Mouse (Mus musculus) midbrain, embryonic 12.5 days (tissue): ENCODE data around the gene Hdac1. TPM values are rescaled to one million over a fixed set of nuclear protein-coding genes. Genes with fewer than 3 reads are reported as not detected.
A peak's percentile ranks its signal among the peaks of the same experiment; 100 is the strongest.

Source experiments
- ATAC-seq: fragments of 200-750 bp; cut with Nextera tagmentation; 2 replicates; pipeline ENCODE4 v1.8.0; 2017; ENCODE audit warnings: low read depth, moderate TSS enrichment, moderate library complexity; ENCODE audit not compliant: low FRiP score
- H3K27ac ChIP-seq: fragments of 300-500 bp; sonication (generic); replicated peaks from 2 replicates; pipeline ENCODE4 v1.5.1; 2016; ENCODE audit warnings: mild to moderate bottlenecking
- H3K27me3 ChIP-seq: fragments of 300-500 bp; sonication (generic); 2 replicates; pipeline ENCODE4 v1.6.1; 2016; ENCODE audit warnings: mild to moderate bottlenecking
- H3K36me3 ChIP-seq: fragments of 300-500 bp; sonication (generic); 2 replicates; pipeline ENCODE4 v1.6.1; 2016
- H3K4me1 ChIP-seq: fragments of 300-500 bp; sonication (generic); 2 replicates; pipeline ENCODE4 v1.6.1; 2016
- H3K4me2 ChIP-seq: fragments of 300-500 bp; sonication (generic); replicated peaks from 2 replicates; pipeline ENCODE4 v1.6.1; 2016; ENCODE audit warnings: mild to moderate bottlenecking, moderate library complexity
- H3K4me3 ChIP-seq: fragments of 300-500 bp; sonication (generic); 2 replicates; pipeline ENCODE4 v1.5.1; 2016; ENCODE audit warnings: mild to moderate bottlenecking
- H3K9ac ChIP-seq: fragments of 300-500 bp; sonication (generic); replicated peaks from 2 replicates; pipeline ENCODE4 v1.6.1; 2016; ENCODE audit warnings: mild to moderate bottlenecking, moderate library complexity
- H3K9me3 ChIP-seq: fragments of 300-500 bp; sonication (generic); 2 replicates; pipeline ENCODE4 v1.6.1; 2016; ENCODE audit warnings: mild to moderate bottlenecking
- WGBS: fragments of 180-500 bp; shearing (Covaris S2); methylation state at CpG from one replicate; pipeline ENCODE4 v1.1.7; 2016; 5-methylcytosine and 5-hydroxymethylcytosine counted together
- polyA plus RNA-seq: library from polyadenylated mRNA; unstranded; fragments of >200 nt; fragmentation: Nextera tagmentation; extraction: Ambion mirVana; gene quantifications from 2 replicates; pipeline ENCODE4 v1.2.1, GENCODE M21; 2016

The Hdac1 gene
- polyA plus RNA-seq, 1 experiment from 2014 or later, result 188 TPM

GRCm38 (mm10) chr4:129508237-129508515 is 34.3 kb downstream of the Hdac1 start:
- H3K9ac ChIP-seq, result no peak overlapping the region
- 77% methylated on average over 3 of the region's 3 CpGs for WGBS
- no peaks in the 10 kb centered on the region for H3K9me3 ChIP-seq

GRCm38 (mm10) chr4:129507434-129508236 is 34.9 kb downstream of the Hdac1 start:
- Histone ChIP-seq H3K36me3 (no peaks in the 10 kb centered on the region), H3K4me2 (no peak overlapping the region), H3K4me1 (peaks cover 34% of the 10 kb centered on the region), H3K9ac (no peak overlapping the region), H3K9me3 (no peaks in the 10 kb centered on the region), H3K4me3 (no peak overlapping the region), H3K27ac (no peak overlapping the region), H3K27me3 (no peaks in the 10 kb centered on the region)
- 72% methylated on average over 9 of the region's 10 CpGs for WGBS
- no peak for ATAC-seq

More at GRCm38 (mm10) chr4:129508237-129508515, 34.3 kb downstream of the Hdac1 start:
- H3K4me1 ChIP-seq, result peaks cover 40% of the 10 kb centered on the region
- H3K27me3 ChIP-seq, result no peaks in the 10 kb centered on the region
- ATAC-seq, result no peak
- H3K4me3 ChIP-seq, result no peak overlapping the region
- H3K36me3 ChIP-seq, result no peaks in the 10 kb centered on the region
- no peak overlapping the region for H3K27ac ChIP-seq
- no peak overlapping the region for H3K4me2 ChIP-seq

DNA sequence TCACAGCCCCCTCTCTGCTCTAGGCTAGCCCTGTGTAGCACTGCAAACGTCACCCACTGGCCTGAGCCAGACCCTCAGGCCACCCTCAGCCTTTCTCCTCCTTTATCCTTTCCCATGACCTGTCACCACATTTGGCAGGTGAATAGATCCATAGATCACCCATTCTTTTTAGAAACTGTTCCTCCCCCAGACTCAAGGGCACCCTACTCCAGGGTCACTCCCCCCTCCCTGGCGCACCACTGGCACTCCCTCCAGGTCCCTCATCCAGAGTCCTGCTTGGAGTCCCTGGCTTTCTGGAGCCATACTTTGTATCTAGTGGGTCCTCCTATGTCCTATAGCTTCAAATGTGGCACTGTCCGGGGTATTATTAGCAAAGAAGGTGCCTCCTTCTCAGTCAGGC is 37.0 kb downstream of the Hdac1 start:
- no peak overlapping the region for H3K27ac ChIP-seq
- no peak for ATAC-seq
- H3K4me1 ChIP-seq, result peaks cover 17% of the 10 kb centered on the region; the same call in 1 of the 2 replicates
- H3K9me3 ChIP-seq, result no peaks in the 10 kb centered on the region
- no peak overlapping the region for H3K9ac ChIP-seq
- H3K36me3 ChIP-seq, result no peaks in the 10 kb centered on the region
- H3K4me3 ChIP-seq, result no peak overlapping the region
- H3K27me3 ChIP-seq, result no peaks in the 10 kb centered on the region
- no peak overlapping the region for H3K4me2 ChIP-seq
- 85% methylated on average over 3 of the region's 3 CpGs for WGBS

DNA sequence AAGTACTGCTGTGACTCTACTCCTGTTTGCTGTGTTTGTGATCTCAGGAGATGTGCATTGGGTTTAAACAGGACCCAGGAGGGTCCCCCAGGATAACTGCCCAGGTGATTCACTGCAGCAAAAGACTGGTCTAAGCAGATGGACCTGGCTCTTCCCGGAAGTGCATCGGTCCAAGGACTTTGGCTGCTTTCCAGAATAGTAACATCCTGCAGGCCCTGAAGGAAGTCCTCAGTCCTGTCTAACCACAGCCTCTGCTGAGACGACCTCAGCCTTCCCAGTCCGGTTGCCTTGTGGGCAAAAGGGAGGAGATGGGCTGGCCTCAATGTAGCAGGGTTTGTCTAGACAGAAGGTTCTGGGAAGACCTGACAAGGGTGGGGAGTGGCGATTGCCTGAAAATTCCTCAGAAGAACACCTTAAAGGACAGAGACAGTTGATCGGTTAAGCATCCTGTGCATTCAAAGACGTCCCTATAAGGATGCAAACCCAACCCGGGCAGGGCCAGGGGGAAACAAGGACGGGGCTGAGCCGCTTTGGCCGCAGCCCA is 39.5 kb downstream of the Hdac1 start:
- H3K4me2 ChIP-seq, result no peak overlapping the region
- no peaks in the 10 kb centered on the region for H3K9me3 ChIP-seq
- H3K27ac ChIP-seq, result no peak overlapping the region
- no peaks in the 10 kb centered on the region for H3K27me3 ChIP-seq
- no peak overlapping the region for H3K9ac ChIP-seq
- no peak overlapping the region for H3K4me3 ChIP-seq
- no peaks in the 10 kb centered on the region for H3K36me3 ChIP-seq
- H3K4me1 ChIP-seq, result 0 out of 2 replicates have a peak, but pooled peaks cover 6% of the 10 kb centered on the region
- no peak for ATAC-seq
- WGBS, result 81% methylated on average over 11 of the region's 11 CpGs

GRCm38 (mm10) chr4:129502327-129502888 is 40.1 kb downstream of the Hdac1 start:
- no peak overlapping the region for H3K9ac ChIP-seq
- WGBS, result 83% methylated on average over 9 of the region's 9 CpGs
- no peak overlapping the region for H3K4me2 ChIP-seq
- ATAC-seq, result no peak
- H3K27ac ChIP-seq, result no peak overlapping the region
- H3K9me3 ChIP-seq, result no peaks in the 10 kb centered on the region
- H3K4me3 ChIP-seq, result no peak overlapping the region
- 0 out of 2 replicates have a peak, but pooled peaks cover 6% of the 10 kb centered on the region for H3K4me1 ChIP-seq
- no peaks in the 10 kb centered on the region for H3K36me3 ChIP-seq
- H3K27me3 ChIP-seq, result no peaks in the 10 kb centered on the region

GRCm38 (mm10) chr4:129500607-129501566 is 41.6 kb downstream of the Hdac1 start:
- Histone ChIP-seq H3K36me3 (no peaks in the 10 kb centered on the region), H3K9ac (peak overlapping the region; percentile 53), H3K4me3 (peak overlapping the region; percentile 53), H3K27ac (peak overlapping the region; percentile 58), H3K27me3 (no peaks in the 10 kb centered on the region), H3K4me2 (peak overlapping the region; percentile 66), H3K4me1 (peaks cover 17% of the 10 kb centered on the region), H3K9me3 (no peaks in the 10 kb centered on the region)
- peak; percentile 90 for ATAC-seq
- 1% methylated on average over 43 of the region's 49 CpGs for whole genome bisulfite sequencing

DNA sequence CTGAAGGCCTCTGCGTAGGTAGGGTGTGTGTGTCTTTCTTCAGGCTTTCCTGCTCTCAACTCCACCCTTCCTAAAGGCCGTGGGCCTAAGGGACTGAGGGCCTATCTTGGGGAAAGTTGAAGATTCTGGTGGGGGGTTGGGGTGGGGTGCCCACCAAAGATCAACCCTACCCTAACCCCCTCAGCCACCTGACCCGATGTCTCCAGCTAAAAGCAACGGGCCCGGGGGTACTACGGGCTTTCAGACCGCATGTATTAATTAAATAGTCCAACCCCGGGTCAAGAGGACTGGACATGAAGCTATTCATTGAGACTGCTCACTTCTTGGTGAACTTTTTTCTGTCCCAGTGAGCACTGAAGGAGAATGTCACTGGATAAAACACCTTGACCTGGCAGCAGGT is 42.5 kb downstream of the Hdac1 start:
- no peak for ATAC-seq
- Histone ChIP-seq H3K36me3 (no peaks in the 10 kb centered on the region), H3K27me3 (no peaks in the 10 kb centered on the region), H3K4me2 (peak overlapping the region; percentile 66), H3K4me1 (peaks cover 20% of the 10 kb centered on the region), H3K27ac (peak overlapping the region; percentile 58), H3K9ac (peak overlapping the region; percentile 53; the same call in 1 of the 2 replicates), H3K9me3 (no peaks in the 10 kb centered on the region), H3K4me3 (peak overlapping the region; percentile 53)
- WGBS, result 77% methylated on average over 8 of the region's 8 CpGs

GRCm38 (mm10) chr4:129498941-129499340 is 43.6 kb downstream of the Hdac1 start:
- Histone ChIP-seq H3K4me1 (peaks cover 20% of the 10 kb centered on the region), H3K9me3 (no peaks in the 10 kb centered on the region), H3K4me3 (no peak overlapping the region), H3K4me2 (no peak overlapping the region), H3K36me3 (no peaks in the 10 kb centered on the region), H3K27me3 (no peaks in the 10 kb centered on the region), H3K27ac (no peak overlapping the region), H3K9ac (no peak overlapping the region)
- no peak for ATAC-seq
- 72% methylated on average over 3 of the region's 3 CpGs for WGBS

- no peak overlapping the region for H3K4me3 ChIP-seq
- peak overlapping the region; percentile 34 for H3K9ac ChIP-seq
- H3K27me3 ChIP-seq, result peaks cover 10% of the 10 kb centered on the region
- ATAC-seq, result no peak
- peak overlapping the region; percentile 21; the same call in 1 of the 2 replicates for H3K4me2 ChIP-seq
- no peaks in the 10 kb centered on the region for H3K36me3 ChIP-seq
- H3K9me3 ChIP-seq, result no peaks in the 10 kb centered on the region
- H3K27ac ChIP-seq, result peak overlapping the region; percentile 49; the same call in 1 of the 2 replicates
- 46% methylated on average over 6 of the region's 6 CpGs for WGBS
- peaks cover 23% of the 10 kb centered on the region for H3K4me1 ChIP-seq
Measured at GRCm38 (mm10) chr4:129496631-129497030, 45.9 kb downstream of the Hdac1 start.

DNA sequence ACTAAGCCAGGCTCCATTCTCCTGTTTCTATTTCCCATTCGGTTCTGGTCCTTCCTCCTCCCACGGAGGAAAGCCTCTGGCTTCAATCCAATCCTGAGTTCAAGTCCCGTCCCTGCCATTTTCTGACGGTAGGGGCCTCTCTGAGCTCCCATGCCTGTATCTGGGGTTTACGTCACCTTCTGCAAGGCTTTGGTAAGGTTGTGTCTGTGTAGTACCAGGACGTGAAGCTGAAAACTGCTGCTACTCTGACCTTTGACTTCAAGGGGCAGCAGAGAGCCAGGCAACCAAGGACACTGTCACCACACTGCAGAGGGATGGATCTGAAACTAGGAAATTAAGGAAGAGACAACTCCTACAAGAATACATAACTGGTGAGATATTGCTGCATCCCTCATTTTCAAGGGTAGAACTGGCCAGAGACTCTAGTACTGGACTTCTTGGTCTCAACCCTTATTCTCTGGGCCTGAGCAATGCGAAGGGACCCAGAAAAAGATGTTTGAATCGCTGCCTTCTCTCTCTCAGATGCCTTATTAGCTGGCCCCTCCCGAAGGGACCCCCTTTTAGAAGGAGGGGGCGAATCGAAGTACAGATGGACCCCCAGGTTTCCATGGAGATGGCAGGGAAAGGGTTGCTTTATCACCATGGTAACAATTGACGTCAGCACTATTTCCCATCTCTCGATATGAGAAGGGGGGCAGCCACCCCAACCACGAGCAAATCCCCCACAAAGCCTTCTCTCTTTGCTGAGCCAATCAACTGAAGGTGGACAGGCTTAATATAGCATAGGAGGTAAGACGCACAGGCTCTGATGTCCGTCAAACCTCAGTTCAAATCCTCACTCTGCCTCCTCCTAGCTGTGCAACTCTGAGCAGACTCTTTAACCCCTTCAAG is 46.6 kb downstream of the Hdac1 start:
- 23% methylated on average over 16 of the region's 16 CpGs for WGBS
- Histone ChIP-seq H3K4me2 (peak overlapping the region; percentile 21), H3K9ac (peak overlapping the region; percentile 34), H3K4me1 (peaks cover 27% of the 10 kb centered on the region), H3K27ac (peak overlapping the region; percentile 49; the same call in 1 of the 2 replicates), H3K9me3 (no peaks in the 10 kb centered on the region), H3K36me3 (no peaks in the 10 kb centered on the region), H3K4me3 (no peak overlapping the region; the same call in 1 of the 2 replicates), H3K27me3 (peaks cover 18% of the 10 kb centered on the region)
- ATAC-seq, result 0 out of 2 replicates have a peak, but pooled peaks have one; percentile 7

GRCm38 (mm10) chr4:129494681-129495080 is 47.8 kb downstream of the Hdac1 start:
- H3K4me1 ChIP-seq, result peaks cover 29% of the 10 kb centered on the region
- no peak overlapping the region for H3K4me2 ChIP-seq
- 72% methylated on average over 7 of the region's 7 CpGs for WGBS
- H3K27me3 ChIP-seq, result peaks cover 30% of the 10 kb centered on the region
- H3K4me3 ChIP-seq, result no peak overlapping the region
- no peaks in the 10 kb centered on the region for H3K36me3 ChIP-seq
- H3K9ac ChIP-seq, result no peak overlapping the region
- H3K27ac ChIP-seq, result no peak overlapping the region
- no peak for ATAC-seq
- H3K9me3 ChIP-seq, result no peaks in the 10 kb centered on the region
